Mouse (Mus musculus) cortical plate, adult 2 months (tissue): ENCODE measurements at regions not wholly inside any gene's neighbourhood (a gene's known extent, or its start where the extent isn't known, plus 50 kb on each side); places are given as distances from the start of the nearest gene placed in this dataset.

Experiments
- H3K27ac ChIP-seq: fragments of 200-500 bp; 2 replicates; pipeline ENCODE4 v1.5.1; 2012; ENCODE audit warnings: low read length, control low read depth, inconsistent platforms; ENCODE audit not compliant: insufficient read depth
- H3K4me1 ChIP-seq: fragments of 200-500 bp; 2 replicates; pipeline ENCODE4 v1.6.1; 2011; ENCODE audit warnings: low read length; ENCODE audit not compliant: control insufficient read depth, insufficient read depth
- H3K4me3 ChIP-seq: fragments of 200-500 bp; 2 replicates; pipeline ENCODE4 v1.5.1; 2011; ENCODE audit warnings: mild to moderate bottlenecking, low read length, control low read depth; ENCODE audit not compliant: insufficient read depth
- CTCF ChIP-seq: fragments of 200-500 bp; IDR thresholded peaks from 2 replicates; pipeline ENCODE4 v1.5.1; 2011; ENCODE audit warnings: mild to moderate bottlenecking, control low read depth, low read length; ENCODE audit not compliant: insufficient read depth; ENCODE audit errors: extremely low read depth
- POLR2A ChIP-seq: fragments of 200-500 bp; IDR thresholded peaks from 2 replicates; pipeline ENCODE4 v1.6.1; 2011; ENCODE audit warnings: mild to moderate bottlenecking, low read length, control low read depth; ENCODE audit not compliant: insufficient read depth; ENCODE audit errors: extremely low read depth

DNA sequence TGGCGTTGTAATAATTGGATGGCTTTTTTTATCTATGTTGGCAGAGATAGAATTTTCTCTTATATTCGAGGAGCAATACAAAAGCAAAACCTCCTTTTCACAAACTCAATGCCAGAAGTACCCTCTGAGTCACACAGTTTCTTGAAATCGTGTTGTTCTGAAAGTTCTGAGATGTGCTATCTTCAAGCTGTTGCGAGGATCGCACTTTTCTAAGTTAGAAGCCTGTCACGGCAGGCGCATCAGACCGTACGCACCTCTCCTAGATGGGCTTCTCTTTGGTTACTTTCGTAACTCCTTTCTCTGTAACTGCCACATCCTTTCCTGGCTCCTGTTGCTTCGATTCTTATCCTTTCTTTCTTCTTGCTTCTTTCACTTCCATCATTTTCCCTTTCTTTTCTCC is 271.2 kb upstream of the Arrdc3 start:
- H3K4me3 ChIP-seq: no peak overlapping the region
- H3K27ac ChIP-seq: no peak overlapping the region
- no peaks in the 10 kb centered on the region; the same call in 1 of the 2 replicates for H3K4me1 ChIP-seq
- TF ChIP-seq POLR2A: no peak
- TF ChIP-seq CTCF: no peak

- Histone ChIP-seq H3K27ac (peak overlapping the region; percentile 23; the same call in 1 of the 2 replicates), H3K4me3 (peak overlapping the region; percentile 29), H3K4me1 (no peaks in the 10 kb centered on the region; the same call in 1 of the 2 replicates)
- TF ChIP-seq POLR2A (no peak), CTCF (no peak)
These were observed 269.9 kb upstream of the Arrdc3 start for GRCm38 (mm10) chr13:80613167-80613883.

DNA sequence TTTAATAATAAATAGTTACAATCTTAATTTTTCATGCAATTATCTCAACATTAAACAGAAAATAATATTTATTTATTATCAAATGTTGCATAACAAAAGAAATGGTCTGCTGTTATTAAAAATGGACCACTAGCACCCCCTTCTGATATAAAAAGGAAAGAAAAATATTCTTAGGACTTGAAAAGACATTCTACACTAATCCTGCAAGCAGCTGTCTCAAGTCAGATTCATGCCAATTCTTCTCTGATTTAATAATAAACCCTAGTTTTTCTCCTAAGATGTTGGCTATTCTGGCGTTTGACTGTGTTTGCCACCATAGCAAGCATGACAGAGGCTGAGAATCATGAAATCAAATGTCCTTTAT is 269.3 kb upstream of the Arrdc3 start:
- TF ChIP-seq POLR2A (no peak), CTCF (no peak)
- no peak overlapping the region; the same call in 1 of the 2 replicates for H3K4me3 ChIP-seq
- no peaks in the 10 kb centered on the region; the same call in 1 of the 2 replicates for H3K4me1 ChIP-seq
- no peak overlapping the region for H3K27ac ChIP-seq

DNA sequence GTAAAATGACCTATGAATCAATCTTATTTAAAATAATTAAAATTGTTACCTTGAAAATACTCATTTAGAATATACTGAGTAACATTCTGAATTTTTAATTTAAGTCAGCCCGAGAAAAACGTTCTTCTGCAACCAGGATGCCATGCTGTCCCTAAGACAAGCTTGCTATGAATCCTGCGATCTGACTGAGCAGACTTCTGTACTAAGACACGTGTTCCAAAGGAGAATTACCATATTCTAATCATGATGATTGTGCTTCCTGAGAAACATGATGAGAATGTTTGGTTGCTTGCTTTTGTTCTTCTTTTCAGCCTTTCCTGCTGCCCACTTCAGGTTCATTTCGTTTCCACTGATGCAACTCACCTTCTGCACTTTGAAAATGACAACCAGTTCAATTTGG is 268.2 kb upstream of the Arrdc3 start:
- H3K4me1 ChIP-seq: no peaks in the 10 kb centered on the region; the same call in 1 of the 2 replicates
- no peak overlapping the region for H3K27ac ChIP-seq
- no peak for TF ChIP-seq POLR2A
- no peak for TF ChIP-seq CTCF
- no peak overlapping the region for H3K4me3 ChIP-seq

DNA sequence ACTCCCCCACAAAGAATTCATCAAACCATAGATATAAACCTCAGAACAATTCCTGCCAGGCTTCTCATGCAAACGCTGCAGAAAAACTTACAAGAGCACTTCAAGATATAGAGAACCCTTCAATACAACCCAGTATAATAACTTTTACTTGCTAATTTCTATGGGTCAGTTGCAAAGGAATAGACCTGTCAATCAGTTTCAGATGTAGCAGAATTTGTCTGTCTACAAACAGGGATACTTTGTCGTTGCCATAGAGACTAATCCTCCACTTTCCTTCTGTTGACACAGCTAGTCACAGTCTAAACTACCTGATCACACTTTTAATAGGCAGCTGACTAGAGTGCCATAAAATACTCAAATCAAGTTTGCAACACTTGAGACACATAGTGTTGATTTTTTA is 260.2 kb upstream of the Arrdc3 start:
- H3K4me1 ChIP-seq: no peaks in the 10 kb centered on the region
- no peak overlapping the region for H3K4me3 ChIP-seq
- H3K27ac ChIP-seq: no peak overlapping the region
- TF ChIP-seq CTCF (no peak), POLR2A (no peak)

GRCm38 (mm10) chr13:80641334-80641733 is 241.8 kb upstream of the Arrdc3 start:
- Histone ChIP-seq H3K4me1 (no peaks in the 10 kb centered on the region), H3K27ac (no peak overlapping the region), H3K4me3 (no peak overlapping the region)
- no peak for TF ChIP-seq CTCF
- no peak for TF ChIP-seq POLR2A

DNA sequence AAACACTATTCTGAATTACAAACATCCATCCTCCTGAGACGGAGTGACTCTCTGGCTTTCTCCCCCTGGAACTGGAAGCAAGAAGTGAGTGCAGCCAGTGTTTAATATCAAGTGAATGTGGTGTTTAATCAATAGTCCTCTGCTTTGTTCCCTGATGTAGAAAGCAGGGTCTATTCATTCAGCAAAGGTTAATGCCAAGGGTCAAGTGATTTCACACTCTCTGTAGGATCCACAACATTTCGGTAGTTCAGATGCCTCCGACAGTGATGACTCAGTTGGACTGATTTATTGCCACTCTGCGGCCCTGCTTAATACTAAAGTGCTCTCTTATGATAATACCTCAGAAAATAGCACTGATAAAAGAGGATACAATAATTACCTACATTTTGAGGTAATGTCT is 235.6 kb upstream of the Arrdc3 start:
- Histone ChIP-seq H3K4me3 (no peak overlapping the region), H3K4me1 (no peaks in the 10 kb centered on the region), H3K27ac (no peak overlapping the region)
- TF ChIP-seq CTCF (no peak), POLR2A (no peak)

GRCm38 (mm10) chr13:80652967-80653539 is 230.1 kb upstream of the Arrdc3 start:
- H3K4me1 ChIP-seq: no peaks in the 10 kb centered on the region
- no peak overlapping the region for H3K27ac ChIP-seq
- no peak for TF ChIP-seq POLR2A
- no peak for TF ChIP-seq CTCF
- H3K4me3 ChIP-seq: no peak overlapping the region

- no peak overlapping the region for H3K27ac ChIP-seq
- no peak for TF ChIP-seq CTCF
- no peak for TF ChIP-seq POLR2A
- H3K4me3 ChIP-seq: no peak overlapping the region
- no peaks in the 10 kb centered on the region for H3K4me1 ChIP-seq
These were observed 216.9 kb upstream of the Arrdc3 start for GRCm38 (mm10) chr13:80666186-80666713.

GRCm38 (mm10) chr13:80689871-80690270 is 193.3 kb upstream of the Arrdc3 start:
- Histone ChIP-seq H3K4me1 (no peaks in the 10 kb centered on the region), H3K27ac (no peak overlapping the region), H3K4me3 (no peak overlapping the region)
- no peak for TF ChIP-seq POLR2A
- no peak for TF ChIP-seq CTCF
